Mouse (Mus musculus) left cerebral cortex, adult 18-20 months (tissue): ENCODE data around the gene Tgoln1. TPM values are rescaled to one million over a fixed set of nuclear protein-coding genes. Genes with fewer than 3 reads are reported as not detected.

Source experiments
- DNase-seq, 2 experiments: peaks; one replicate each; pipeline ENCODE4 v3.0.0; 2021 to 2022; ENCODE audit warnings: low spot score in 2 of 2, mixed read lengths in 1 of 2
- long read RNA-seq, 2 experiments: library from polyadenylated mRNA; stranded (forward); transcript quantifications; one replicate each; pipeline ENCODE4 v2.0.0; 2021
- total RNA-seq, 2 experiments: library from RNA; stranded (reverse); gene quantifications; 2 replicates each; pipeline ENCODE4 v1.2.3; 2021

Gene Tgoln1
- 100 to 1,000 TPM in 1 of 2 experiments, 10 to 100 TPM in 1; 97.3 to 102 TPM for total RNA-seq
- long read RNA-seq, experiment 1, full-length matches to known transcripts: 77 of 98 reads
- long read RNA-seq, experiment 1, partial matches to known transcripts: 12 of 98 reads
- long read RNA-seq, experiment 1, other reads (novel, unspliced or antisense): 9 of 98 reads
- long read RNA-seq, experiment 2, full-length matches to known transcripts: 47 of 63 reads
- long read RNA-seq, experiment 2, partial matches to known transcripts: 1 of 63 reads
- long read RNA-seq, experiment 2, other reads (novel, unspliced or antisense): 15 of 63 reads

DNA sequence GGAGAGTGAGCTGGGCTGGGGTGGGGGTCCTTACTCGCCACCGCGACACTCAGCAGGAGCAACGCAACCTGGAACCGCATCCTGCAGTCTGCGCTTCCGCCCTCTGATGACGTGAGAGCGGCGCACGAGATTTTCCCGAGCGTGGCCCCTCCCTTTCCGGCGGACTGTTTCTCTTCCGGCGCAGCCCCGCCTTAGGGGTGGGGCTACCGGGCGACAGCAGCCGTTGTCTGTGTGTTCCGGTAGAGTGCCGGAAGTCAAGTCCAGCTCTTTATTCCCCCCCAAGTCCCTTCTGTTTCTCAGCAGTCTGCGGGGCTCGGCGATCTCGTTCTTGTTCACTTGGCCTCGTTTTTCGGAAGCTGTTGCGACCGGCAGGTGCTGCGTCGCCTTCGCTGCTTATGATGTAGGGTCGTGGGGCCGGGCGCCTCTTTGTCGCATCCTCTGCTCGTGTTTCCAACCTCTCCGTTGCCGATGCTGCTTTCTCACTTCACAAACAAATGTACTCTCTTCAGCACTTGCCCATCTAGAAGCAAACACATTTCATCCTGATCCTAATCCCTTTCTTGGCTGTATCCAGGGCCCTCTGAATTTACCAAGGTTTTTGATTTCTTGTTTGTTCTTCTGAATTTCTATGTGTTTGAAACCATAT is at the start of gene Tgoln1:
Gene Tgoln1 (minus strand): TSS at position 358 of the 646 bp plus-strand sequence.
- peak; percentile 93 to 95 for DNase-seq

DNA sequence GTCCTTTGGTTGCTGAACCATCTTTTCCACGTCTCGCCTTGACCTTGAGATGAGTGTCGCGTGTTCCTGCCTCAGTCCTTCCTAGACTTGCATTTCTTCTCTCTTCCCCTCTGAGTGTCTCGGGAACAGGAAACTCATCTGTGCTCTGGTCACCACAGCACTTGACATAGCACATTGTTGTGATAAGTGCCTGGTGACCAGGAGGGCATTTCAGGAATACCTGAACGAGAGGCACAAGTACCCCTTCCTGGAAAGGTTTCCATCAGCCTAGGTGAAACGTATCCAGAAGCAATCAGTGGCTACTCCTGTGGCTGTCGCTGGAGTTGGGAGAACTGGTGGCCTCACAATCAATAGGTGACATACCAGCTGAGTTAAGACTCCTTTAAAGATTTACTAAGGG is 47.5 kb upstream of the Tgoln1 start:
- no peak for DNase-seq

DNA sequence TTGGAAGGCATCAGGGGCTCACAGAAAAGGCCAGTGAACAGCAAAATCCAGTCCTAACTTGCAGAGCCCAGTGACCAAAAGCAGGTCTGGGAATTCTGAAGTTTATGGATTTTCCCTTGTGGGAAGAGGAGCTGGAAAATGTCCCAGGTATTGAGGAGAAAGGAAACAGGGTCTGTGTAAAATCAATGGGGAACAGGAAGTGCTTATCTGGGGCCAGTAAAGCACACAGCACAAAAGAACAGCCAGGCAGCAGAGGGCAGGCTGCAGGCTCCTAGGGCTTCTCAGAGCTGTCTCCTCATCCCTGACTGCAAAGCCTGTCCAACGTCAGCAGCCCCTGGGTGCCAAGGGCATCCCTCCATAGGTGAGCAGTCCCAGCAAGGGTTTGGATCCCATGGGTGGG is 46.2 kb upstream of the Tgoln1 start:
- DNase-seq: no peak

DNA sequence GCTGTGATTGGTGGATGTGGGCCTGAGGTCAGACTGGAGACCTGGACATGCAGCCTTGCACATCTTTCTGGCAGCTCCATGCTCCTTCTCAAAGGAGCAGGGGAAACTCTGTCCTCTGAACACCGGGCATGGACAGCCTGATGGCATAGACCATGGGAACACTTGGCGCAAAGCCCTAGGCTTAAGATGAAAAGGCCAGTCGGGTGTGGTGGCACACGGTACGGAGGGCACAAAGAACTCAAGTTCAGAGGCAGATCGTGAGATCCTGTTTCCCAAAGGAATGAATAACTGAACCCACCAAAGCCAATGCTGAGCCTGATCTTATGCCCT is 43.6 kb upstream of the Tgoln1 start:
- no peak for DNase-seq

DNA sequence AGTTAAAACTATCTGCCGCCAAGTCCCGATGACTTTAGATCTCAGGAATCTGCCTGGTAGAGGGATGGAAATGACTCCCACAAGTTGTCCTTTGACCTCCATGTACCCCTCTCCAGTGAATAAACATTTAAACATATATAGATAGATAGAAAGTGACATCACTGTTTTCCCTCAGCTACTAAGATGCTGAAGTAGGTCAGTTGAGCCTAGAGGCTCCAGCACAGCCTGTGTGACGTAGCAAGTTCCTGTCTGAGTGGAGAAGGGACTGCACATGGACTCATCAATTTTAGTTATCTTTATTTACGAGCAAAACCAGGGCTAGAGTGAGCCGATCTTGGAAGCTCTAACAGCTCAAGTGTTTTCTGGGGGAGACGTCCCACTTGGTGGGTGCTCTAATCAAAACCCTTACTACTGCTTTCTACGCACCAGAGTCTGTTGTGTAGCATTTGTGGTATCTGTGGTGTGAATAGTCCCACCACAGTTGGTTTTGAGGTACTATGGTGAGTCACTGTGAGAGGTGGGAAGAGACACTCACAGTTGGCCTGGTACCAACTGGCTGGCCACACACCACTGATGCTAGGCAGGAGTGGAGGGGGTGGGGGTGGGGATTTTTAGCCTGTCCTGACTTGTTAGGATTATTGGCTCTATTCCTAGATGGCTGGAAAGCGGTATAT is 43.1 kb upstream of the Tgoln1 start:
- peak; percentile 19 to 25 for DNase-seq

DNA sequence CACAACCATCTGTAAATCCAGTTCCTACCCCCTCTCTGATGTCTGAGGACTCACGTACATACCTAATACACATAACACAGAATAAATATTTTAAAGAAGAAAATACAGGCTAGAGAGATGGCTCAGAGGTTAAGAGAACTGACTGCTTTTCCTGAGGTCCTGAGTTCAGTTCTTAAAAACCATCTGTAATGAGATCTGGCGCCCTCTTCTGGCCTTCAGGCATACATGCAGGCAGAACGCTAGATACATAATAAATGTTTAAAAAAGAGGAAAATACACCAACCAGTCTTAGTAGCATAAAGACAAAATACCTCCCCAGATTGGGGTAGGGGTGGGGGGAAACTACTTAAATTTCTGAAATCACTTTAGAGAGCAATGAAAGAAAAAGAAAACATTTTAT is 41.2 kb upstream of the Tgoln1 start:
- no peak for DNase-seq

DNA sequence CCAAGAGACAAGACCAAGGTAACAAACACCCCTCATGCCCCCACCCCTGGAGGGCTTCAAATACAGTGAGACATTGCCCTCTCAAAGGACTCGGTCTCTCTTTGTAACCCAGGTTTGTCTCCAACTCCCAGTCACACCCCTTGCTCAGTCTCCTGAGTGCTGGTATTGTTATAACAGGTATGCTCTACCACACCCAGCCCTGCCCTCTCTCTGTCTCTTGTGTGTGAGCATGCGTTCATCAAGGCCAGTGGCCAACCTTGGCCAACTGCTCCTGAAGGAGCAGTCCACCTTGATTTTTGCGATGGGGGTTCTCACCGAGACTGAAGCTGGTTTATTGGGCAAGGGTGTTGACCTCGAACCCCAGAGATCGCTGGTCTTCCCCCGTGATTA is 39.2 kb upstream of the Tgoln1 start:
- no peak for DNase-seq

DNA sequence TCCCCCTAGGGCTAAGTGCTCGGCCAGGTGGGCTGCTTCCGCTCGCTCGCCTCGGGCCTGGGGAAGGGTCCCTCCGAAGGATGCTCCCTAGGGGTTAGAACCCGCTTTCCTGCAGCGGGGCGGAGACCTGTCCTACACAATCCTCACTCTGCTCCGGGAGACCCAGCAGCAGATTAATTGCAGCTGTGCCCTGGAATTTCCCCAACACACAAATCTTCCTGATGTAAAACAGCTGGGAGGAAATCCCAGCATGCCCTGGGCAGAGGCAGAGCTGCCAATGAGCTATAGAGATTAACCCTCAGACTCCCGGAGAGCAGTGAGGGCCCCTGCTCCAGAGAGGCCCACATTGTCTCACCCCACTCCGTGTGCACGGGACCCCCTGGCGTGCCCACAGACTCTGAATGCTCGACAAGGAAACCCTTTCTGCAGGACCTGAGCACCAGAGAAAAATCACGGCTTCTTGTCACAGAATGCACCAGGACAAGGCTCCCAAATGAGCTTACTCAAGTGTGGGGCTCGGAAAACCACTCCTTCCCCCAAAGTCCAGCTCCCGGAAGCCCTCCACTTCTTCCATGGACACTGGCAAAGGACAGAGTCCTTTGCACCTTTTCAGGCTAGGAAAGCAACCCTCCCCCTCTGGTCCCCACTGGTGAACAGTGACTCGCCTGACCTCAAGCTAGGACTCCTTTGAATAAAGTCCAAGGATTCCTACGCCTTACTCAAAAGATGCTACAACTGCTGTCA is 38.7 kb upstream of the Tgoln1 start:
- DNase-seq: peak in 1 of 2 experiments; percentile 13

DNA sequence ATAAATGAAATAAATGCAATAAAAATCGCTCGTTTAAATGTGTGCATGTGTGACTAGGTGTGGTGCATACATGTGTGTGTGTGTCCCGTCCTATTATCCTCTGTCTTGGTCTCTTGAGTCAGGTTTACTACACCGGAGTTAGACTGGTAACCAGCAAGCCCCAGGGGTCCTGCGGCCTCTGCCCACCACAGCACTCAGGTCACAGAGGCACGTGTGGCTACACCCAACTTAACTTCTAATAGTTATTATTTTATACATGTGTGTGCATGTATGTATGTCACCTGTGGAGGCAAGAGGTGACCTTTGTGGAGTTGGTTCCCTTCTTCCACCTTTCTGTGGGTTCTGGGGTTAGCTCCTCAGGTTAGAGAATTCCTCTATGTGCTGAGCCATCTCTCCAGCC is 37.6 kb upstream of the Tgoln1 start:
- no peak for DNase-seq

DNA sequence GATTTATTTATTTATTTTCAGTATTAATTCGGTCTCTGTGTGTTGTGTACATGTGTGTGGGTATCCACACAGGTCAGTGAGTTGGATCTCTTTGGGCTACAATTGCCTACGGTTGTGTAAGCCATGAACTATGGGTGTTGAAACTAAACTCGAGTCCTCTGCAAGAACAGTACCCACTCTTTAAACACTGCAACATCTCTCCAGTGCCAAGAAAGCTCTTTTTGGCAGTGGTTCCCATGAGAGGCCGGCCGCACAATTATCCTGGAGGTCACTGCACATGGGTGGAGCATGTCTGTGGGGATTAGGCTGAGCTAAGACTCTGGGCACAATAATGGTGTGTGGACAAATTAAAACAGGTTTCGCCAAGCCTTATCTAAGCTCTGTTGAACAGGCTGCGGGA is 36.6 kb upstream of the Tgoln1 start:
- DNase-seq: no peak

DNA sequence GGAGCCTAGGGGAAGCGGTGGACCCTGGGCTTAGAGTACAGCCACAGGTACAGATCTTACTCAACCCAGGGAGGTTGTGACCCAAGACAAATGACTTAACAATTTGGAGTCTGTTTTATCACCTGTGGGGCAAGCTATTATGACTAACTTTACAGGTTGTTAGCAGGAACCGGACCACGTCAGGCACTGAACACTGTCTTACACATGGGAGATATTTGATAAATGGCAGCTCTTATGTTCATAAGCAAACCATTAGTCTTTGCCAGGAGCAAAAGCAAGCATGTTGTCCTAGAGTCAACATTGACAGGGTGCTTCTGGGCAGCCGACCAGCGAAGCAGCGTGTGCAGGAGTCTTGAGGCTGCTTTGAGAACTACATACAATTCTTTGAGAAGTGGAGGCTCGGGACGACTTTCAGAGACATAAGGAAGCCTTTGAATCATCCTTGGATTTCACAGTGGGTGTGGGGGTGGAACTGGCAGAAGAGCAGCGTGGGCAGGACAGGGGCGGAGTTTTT is 33.6 kb upstream of the Tgoln1 start:
- peak; percentile 74 to 80 for DNase-seq

DNA sequence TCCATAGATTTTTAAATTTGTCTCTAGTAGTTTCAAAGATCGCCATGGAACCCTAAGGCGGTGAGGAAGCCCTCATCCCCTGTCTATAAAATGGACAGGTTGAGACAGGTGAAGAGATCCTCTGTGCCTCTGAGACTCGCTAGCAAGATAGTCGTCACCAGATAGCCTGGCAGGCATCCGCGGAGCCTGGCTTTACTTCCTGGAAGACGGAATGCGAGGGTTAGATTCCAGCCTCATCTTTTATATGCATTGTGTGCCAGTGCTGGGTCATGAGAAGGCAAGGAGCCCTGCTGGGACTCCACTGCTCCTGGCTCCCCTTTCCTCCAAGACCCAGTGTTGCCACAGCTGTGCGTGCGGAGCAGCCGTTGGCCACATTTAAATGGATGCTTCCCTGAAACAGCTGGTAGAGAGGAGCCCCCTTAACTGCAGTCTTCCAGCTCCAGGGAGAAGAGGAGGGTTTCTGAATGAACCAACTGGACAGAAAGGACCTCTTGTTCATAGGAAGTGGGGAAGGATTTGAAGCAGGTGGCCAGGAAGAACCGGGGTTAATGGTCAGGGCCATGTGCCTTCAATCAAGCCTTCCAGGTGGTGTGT is 31.3 kb upstream of the Tgoln1 start:
- no peak for DNase-seq

DNA sequence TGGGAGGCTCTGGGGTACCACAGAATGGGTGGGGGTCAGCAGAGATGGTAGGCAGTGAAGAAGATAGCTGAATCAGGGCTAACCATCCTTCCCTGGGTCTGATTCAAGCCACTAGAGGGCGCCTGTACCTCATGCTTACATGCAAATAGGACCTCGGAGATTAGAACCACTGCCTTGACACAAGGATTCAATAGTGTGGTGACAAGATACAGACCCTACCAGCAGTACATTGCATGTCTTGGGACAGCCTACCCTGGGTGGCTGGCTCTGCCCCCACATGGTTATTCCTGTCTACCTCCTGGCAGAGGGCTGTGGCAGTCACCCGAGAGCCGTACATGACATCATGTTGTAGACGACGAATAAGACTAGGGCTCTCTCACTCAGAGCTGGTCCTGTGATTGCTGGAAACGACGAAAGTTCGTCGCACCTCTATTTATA is 30.6 kb upstream of the Tgoln1 start:
- peak; percentile 71 to 85 for DNase-seq

DNA sequence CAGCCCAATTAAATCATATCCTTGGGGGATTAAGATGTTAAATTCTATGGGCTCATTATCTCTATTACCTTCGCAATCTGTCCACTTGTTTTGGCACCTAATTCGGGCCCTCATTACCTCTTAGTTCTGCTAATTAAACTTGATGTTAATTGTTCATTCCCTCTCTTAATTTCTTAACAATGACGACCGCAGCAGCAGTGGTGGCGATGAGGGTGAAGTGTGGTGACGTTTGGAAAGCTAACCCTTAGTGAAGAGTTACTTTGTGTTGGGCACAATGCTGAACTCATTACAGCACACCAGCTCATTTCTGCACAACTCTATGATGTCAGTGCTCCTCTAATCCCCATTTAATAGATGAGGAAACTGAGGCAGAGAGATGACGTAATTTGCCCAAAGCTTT is 28.6 kb upstream of the Tgoln1 start:
- no peak for DNase-seq

DNA sequence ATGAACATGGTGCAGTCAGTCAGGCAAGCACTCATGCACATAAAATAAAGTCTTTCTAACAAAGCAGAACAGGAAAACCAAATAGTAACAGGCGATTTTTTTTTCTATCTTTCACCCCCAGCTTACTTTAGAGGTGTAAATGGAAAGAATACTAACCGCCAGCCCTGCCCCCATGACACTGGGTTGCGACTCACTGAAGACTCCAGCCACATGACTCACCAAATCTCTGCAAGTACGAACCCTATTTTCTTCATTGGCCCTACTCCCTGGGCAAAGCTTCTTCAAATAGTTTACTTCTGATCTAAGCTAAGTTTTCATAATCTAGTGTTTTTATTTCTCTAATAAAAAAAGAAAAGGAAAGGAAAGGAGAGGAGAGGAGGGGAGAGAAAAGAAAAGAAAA is 27.8 kb upstream of the Tgoln1 start:
- no peak for DNase-seq

DNA sequence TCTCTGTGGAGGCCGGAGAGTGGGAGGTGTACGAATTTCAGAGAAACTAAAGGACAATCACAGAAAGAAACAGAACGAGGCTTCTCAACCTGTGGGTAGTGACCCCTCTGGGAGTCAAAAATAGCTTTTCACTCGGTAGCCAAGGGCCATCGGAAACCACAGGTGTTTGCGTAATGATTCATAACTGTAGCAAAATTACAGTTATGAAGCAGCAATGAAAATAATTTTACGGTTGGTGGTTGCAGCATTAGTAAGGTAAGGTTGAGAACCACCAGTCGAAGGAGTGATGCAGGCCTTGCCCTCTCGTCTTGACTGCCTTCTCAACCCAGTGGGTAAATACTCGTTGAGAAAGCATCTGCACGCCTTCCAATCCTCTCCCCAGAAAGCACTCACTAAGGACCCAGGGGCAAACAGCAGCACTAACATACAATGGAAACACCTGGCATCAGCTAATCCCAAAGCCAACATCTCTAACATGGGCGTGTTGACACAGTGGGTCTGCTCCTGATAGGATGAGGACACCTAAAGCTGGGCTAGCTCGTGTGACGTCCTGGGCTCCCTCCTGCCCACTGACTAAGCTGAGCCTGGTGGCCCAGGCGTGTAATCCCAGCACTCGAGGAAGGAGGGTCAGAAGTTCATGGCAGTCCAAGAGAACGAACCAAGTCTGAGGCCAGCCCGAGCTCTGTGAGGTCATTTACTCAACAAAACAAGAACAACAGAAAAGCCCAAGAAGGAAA is 24.6 kb upstream of the Tgoln1 start:
- DNase-seq: no peak

DNA sequence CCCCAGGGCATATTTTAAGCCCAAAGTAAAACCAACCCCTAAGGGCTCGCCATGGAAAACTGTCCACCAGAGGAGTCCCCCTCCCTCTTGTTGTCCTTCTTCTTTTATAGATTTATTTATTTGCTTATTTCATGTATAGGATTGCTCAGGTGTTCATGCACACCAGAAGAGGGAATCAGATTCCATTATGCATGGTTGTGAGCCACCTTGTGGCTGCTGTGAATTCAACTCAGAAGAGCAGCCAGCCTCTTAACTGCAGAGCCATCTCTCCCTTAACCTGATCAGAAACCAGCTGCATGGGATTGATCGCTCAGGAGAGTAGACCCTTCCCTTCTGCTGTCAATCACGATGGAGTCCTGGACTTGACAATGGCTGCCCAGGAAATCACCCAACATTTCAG is 20.1 kb upstream of the Tgoln1 start:
- no peak for DNase-seq

DNA sequence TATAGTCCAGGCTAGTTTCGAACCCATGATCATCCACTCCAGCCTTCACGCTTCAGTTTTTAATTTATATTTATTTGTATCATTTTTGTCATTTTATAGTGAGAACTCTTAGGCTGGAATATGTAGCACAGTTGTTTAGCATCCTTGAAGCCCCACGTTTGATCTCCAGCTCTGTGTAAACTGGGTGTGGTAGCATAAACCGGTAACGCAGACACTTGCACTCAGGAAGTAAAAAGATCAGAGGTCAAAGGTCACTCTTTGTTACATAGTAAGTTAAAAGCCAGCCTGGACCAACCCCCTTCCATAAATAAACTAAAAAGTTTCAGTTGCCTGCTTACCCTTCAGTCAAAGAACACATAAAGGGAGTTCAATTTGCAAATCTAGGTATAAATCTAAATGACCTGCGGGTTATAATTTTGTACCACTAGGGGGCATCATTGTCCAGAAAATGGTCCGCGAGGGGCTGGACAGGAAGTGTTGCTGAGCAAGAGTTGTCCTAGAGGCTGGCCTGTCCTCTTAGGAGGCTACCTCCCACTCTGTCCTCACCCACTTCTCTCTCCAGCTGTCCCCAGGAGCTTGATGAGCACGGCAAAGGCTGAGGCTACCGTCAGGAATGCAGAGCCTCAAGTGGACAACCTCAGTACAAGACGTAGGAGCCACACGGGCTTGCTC is 19.1 kb upstream of the Tgoln1 start:
- peak; percentile 59 for DNase-seq

DNA sequence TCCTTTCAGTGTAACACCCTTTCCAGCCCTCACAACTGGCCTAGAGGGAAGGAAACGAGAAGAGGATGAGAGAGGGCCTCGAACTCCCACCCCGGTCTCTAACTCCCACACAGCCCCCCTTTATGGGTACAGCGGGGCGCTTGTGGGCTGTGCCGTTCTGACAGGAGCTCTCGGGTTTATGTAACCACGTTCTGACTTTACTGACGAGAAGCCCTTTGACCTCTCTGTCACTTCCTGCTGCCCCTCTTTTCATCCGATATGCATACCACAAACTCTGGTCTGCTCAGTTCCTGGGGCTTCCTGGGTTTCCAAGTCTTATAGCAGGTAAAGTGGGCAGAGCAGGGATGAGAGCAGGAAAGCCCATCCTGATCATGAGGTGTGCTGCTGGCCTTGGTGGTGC is 17.5 kb upstream of the Tgoln1 start:
- DNase-seq: no peak

DNA sequence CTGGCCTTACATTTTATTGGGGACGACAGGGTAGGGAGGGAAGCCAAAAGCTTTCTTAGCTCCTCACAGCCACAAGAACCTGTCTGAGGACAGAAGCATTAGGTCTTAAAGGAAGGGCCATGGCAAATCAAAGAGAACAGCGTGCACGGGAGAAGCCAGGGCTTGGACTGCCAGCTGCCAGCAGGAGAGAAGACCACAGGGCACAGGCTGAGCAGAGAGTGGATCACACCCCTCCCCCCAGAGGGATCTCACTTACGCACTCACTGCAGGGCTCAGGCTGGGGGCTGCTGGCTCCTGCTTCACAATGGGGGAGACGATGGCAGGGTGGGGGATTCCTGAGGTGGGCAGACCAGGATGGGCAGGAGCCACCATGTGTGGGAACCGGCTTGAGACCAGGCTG is 14.9 kb upstream of the Tgoln1 start:
- DNase-seq: no peak
